Mouse (Mus musculus): ENCODE measurements around the gene Xndc1.

Xndc1 gene

GRCm38 (mm10) chr7:102064655-102065045, 661 bp upstream of the Xndc1 start:
- Histone ChIP-seq H3K9me3 (ENCODE audit: low read length) (no peaks in the 10 kb centered on the region), H3K4me1 (replicated peaks; ENCODE audit: low read depth, low read length) (peaks cover 38% of the 10 kb centered on the region), H3K36me3 (ENCODE audit: insufficient read depth, low read length) (peaks cover 28% of the 10 kb centered on the region), H3K27me3 (ENCODE audit: insufficient read depth, low read length) (no peaks in the 10 kb centered on the region), H3K4me3 (replicated peaks; ENCODE audit: low read length) (peak overlapping the region; percentile 87)
- TF ChIP-seq NANOG (IDR thresholded peaks at IDR 0.05; ENCODE audit: borderline replicate concordance, low read length) (no peak), POU5F1 (IDR thresholded peaks at IDR 0.05; ENCODE audit: borderline replicate concordance, low read length) (no peak), CTCF (conservative IDR thresholded peaks at IDR 0.05; ENCODE audit: low read length) (no peak)

GRCm38 (mm10) chr7:102066363-102066762, 1.1 kb downstream of the Xndc1 start:
- Histone ChIP-seq H3K27me3 (ENCODE audit: insufficient read depth, low read length) (no peaks in the 10 kb centered on the region), H3K4me1 (replicated peaks; ENCODE audit: low read depth, low read length) (peaks cover 38% of the 10 kb centered on the region), H3K9me3 (ENCODE audit: low read length) (no peaks in the 10 kb centered on the region), H3K4me3 (replicated peaks; ENCODE audit: low read length) (peak overlapping the region; percentile 87), H3K36me3 (ENCODE audit: insufficient read depth, low read length) (peaks cover 37% of the 10 kb centered on the region)
- TF ChIP-seq CTCF (conservative IDR thresholded peaks at IDR 0.05; ENCODE audit: low read length): no peak
- no peak for TF ChIP-seq NANOG (IDR thresholded peaks at IDR 0.05; ENCODE audit: borderline replicate concordance, low read length)
- no peak for TF ChIP-seq POU5F1 (IDR thresholded peaks at IDR 0.05; ENCODE audit: borderline replicate concordance, low read length)

DNA sequence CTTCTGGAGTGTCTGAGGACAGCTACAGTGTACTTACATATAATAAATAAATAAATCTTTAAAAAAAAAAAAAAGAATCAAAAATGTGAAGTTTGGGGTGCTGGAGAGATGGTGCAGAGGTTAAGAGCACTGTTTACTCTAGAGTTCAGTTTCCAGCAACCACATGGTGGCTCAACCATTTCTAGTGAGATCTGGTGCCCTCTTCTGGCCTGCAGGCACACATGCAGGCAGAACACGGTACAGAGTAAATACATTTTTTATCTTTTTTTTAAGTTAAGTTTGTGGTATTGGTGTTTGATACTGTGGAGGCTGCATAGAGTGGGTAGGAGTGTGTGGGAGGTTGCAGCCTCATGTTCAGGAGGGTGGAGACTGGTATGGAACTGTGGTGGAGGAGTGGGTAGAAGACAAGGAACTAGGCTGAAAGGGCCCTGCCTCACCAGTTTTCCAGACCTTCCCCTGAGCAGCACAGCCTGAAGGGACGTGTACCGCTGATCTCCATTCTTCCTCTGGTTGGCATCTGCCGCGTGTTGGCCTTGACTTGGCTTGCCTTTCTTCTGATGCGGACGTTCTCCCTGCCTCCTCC, 11.5 kb downstream of the Xndc1 start:
- Histone ChIP-seq H3K4me3 (replicated peaks; ENCODE audit: low read length) (no peak overlapping the region), H3K36me3 (ENCODE audit: insufficient read depth, low read length) (peaks cover 92% of the 10 kb centered on the region), H3K4me1 (replicated peaks; ENCODE audit: low read depth, low read length) (no peaks in the 10 kb centered on the region; the same call in none of the 2 replicates), H3K9me3 (ENCODE audit: low read length) (no peaks in the 10 kb centered on the region), H3K27me3 (ENCODE audit: insufficient read depth, low read length) (no peaks in the 10 kb centered on the region)
- TF ChIP-seq POU5F1 (IDR thresholded peaks at IDR 0.05; ENCODE audit: borderline replicate concordance, low read length) (no peak), CTCF (conservative IDR thresholded peaks at IDR 0.05; ENCODE audit: low read length) (peak; percentile 59), NANOG (IDR thresholded peaks at IDR 0.05; ENCODE audit: borderline replicate concordance, low read length) (no peak)

DNA sequence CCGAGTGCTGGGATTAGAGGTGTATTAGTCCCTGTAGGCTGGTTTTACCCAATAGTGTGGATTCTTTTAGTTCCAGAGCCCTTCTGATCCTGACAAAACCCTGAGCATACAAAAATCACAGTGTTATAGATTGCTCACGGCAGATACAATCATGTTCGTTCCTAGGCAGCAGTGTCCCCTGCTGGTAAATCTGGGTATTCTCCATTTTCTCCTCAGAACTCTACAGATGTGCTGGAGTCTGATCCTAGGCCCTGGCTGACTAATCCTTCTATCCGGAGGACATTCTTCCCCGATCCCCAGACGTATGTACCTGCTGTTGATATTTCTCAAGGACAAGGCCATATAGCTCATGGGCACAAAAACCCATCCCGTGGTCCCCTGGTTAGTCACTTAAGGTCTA, 13.2 kb downstream of the Xndc1 start:
- Histone ChIP-seq H3K27me3 (ENCODE audit: insufficient read depth, low read length) (no peaks in the 10 kb centered on the region), H3K4me3 (replicated peaks; ENCODE audit: low read length) (no peak overlapping the region), H3K9me3 (ENCODE audit: low read length) (no peaks in the 10 kb centered on the region), H3K4me1 (replicated peaks; ENCODE audit: low read depth, low read length) (peaks cover 9% of the 10 kb centered on the region), H3K36me3 (ENCODE audit: insufficient read depth, low read length) (peaks cover 92% of the 10 kb centered on the region)
- TF ChIP-seq NANOG (IDR thresholded peaks at IDR 0.05; ENCODE audit: borderline replicate concordance, low read length) (no peak), CTCF (conservative IDR thresholded peaks at IDR 0.05; ENCODE audit: low read length) (peak; percentile 75)

GRCm38 (mm10) chr7:102080311-102080710, 15.0 kb downstream of the Xndc1 start:
- H3K36me3 ChIP-seq (ENCODE audit: insufficient read depth, low read length): peaks cover 77% of the 10 kb centered on the region
- peaks cover 20% of the 10 kb centered on the region for H3K4me1 ChIP-seq (replicated peaks; ENCODE audit: low read depth, low read length)
- no peak for TF ChIP-seq CTCF (conservative IDR thresholded peaks at IDR 0.05; ENCODE audit: low read length)
- TF ChIP-seq NANOG (IDR thresholded peaks at IDR 0.05; ENCODE audit: borderline replicate concordance, low read length): no peak
- TF ChIP-seq POU5F1 (IDR thresholded peaks at IDR 0.05; ENCODE audit: borderline replicate concordance, low read length): no peak
- peaks cover 17% of the 10 kb centered on the region for H3K27me3 ChIP-seq (ENCODE audit: insufficient read depth, low read length)
- H3K4me3 ChIP-seq (replicated peaks; ENCODE audit: low read length): no peak overlapping the region
- H3K9me3 ChIP-seq (ENCODE audit: low read length): no peaks in the 10 kb centered on the region

GRCm38 (mm10) chr7:102081784-102082183, 16.5 kb downstream of the Xndc1 start:
- peaks cover 66% of the 10 kb centered on the region for H3K36me3 ChIP-seq (ENCODE audit: insufficient read depth, low read length)
- peaks cover 23% of the 10 kb centered on the region for H3K4me1 ChIP-seq (replicated peaks; ENCODE audit: low read depth, low read length)
- peaks cover 24% of the 10 kb centered on the region for H3K27me3 ChIP-seq (ENCODE audit: insufficient read depth, low read length)
- no peak overlapping the region for H3K4me3 ChIP-seq (replicated peaks; ENCODE audit: low read length)
- H3K9me3 ChIP-seq (ENCODE audit: low read length): no peaks in the 10 kb centered on the region
- no peak for TF ChIP-seq CTCF (conservative IDR thresholded peaks at IDR 0.05; ENCODE audit: low read length)
- no peak for TF ChIP-seq POU5F1 (IDR thresholded peaks at IDR 0.05; ENCODE audit: borderline replicate concordance, low read length)
- no peak for TF ChIP-seq NANOG (IDR thresholded peaks at IDR 0.05; ENCODE audit: borderline replicate concordance, low read length)

- Histone ChIP-seq H3K27me3 (ENCODE audit: insufficient read depth, low read length) (peaks cover 32% of the 10 kb centered on the region), H3K4me1 (replicated peaks; ENCODE audit: low read depth, low read length) (peaks cover 23% of the 10 kb centered on the region), H3K36me3 (ENCODE audit: insufficient read depth, low read length) (peaks cover 57% of the 10 kb centered on the region), H3K4me3 (replicated peaks; ENCODE audit: low read length) (peak within 1 kb of the TSS; percentile 59), H3K9me3 (ENCODE audit: low read length) (no peaks in the 10 kb centered on the region)
- TF ChIP-seq CTCF (conservative IDR thresholded peaks at IDR 0.05; ENCODE audit: low read length) (no peak), POU5F1 (IDR thresholded peaks at IDR 0.05; ENCODE audit: borderline replicate concordance, low read length) (no peak)
Measured at GRCm38 (mm10) chr7:102082816-102083215, 17.5 kb downstream of the Xndc1 start, which contains the start of gene Trpc2. Gene Trpc2 (plus strand): TSS chr7:102083116.

DNA sequence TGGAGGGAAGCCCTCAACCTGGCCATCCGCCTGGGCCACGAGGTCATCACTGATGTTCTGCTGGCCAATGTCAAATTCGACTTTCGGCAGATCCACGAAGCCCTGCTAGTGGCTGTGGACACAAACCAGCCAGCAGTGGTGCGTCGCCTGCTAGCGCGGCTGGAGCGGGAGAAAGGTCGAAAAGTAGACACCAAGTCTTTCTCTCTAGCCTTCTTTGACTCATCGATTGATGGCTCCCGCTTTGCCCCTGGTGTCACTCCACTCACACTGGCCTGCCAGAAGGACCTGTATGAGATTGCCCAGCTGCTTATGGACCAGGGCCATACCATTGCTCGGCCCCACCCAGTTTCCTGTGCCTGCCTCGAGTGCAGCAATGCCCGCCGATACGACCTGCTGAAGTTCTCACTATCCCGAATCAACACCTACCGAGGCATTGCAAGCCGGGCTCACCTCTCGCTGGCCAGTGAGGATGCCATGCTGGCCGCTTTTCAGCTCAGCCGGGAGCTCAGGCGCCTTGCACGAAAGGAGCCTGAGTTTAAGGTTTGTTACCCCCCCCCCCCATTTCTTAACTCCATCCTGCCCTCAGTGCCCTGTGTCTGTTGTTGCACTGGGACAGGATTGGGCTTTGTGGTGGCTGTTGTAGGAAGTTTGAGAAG, 18.9 kb downstream of the Xndc1 start:
- Histone ChIP-seq H3K27me3 (ENCODE audit: insufficient read depth, low read length) (peaks cover 35% of the 10 kb centered on the region), H3K4me3 (replicated peaks; ENCODE audit: low read length) (peak overlapping the region; percentile 59), H3K4me1 (replicated peaks; ENCODE audit: low read depth, low read length) (peaks cover 23% of the 10 kb centered on the region), H3K36me3 (ENCODE audit: insufficient read depth, low read length) (peaks cover 45% of the 10 kb centered on the region), H3K9me3 (ENCODE audit: low read length) (no peaks in the 10 kb centered on the region)
- TF ChIP-seq POU5F1 (IDR thresholded peaks at IDR 0.05; ENCODE audit: borderline replicate concordance, low read length) (no peak), CTCF (conservative IDR thresholded peaks at IDR 0.05; ENCODE audit: low read length) (no peak), NANOG (IDR thresholded peaks at IDR 0.05; ENCODE audit: borderline replicate concordance, low read length) (no peak)

Data from E14TG2a.4 (cell line).